Mouse (Mus musculus): ENCODE measurements around the gene Tnik.

DNA sequence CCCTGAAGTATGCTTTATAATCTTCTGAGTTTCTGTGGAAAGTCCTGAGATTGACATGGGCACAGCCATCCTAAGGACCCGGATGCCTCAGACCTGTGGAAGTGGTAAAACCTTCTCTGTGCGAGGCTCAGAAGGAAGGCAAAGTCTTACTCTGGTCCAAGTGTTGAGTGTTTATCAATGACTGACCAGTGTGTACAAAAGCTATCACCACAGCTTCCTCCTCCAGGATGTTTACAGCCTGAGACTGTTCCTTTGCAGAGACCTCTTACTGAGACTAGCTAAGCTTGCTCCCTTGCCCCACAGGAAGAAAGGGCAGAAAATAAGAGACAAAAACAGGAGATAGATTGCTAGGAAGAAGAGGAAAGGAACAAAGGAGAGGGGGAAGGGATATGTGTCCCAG lies 422.5 kb downstream of the Tnik start:
- TF ChIP-seq CTCF (conservative IDR thresholded peaks at IDR 0.05; ENCODE audit: low read length): no peak
- TF ChIP-seq NANOG (IDR thresholded peaks at IDR 0.05; ENCODE audit: borderline replicate concordance, low read length): no peak
- no peak for TF ChIP-seq POU5F1 (IDR thresholded peaks at IDR 0.05; ENCODE audit: borderline replicate concordance, low read length)

Data from E14TG2a.4 (cell line).